Mouse (Mus musculus) C2C12 (cell line): Measurements from ENCODE around the gene Mark4. TPM values are rescaled to one million over a fixed set of nuclear protein-coding genes. Genes with fewer than 3 reads are reported as not detected.

ENCODE experiments used
- H3K27me3 ChIP-seq: one replicate; pipeline ENCODE4 v1.6.1; 2011; ENCODE audit not compliant: control insufficient read depth, insufficient read depth, insufficient read length
- H3K36me3 ChIP-seq: one replicate; pipeline ENCODE4 v1.6.1; 2011; ENCODE audit not compliant: control insufficient read depth, insufficient read depth
- H3K4me3 ChIP-seq: one replicate; pipeline ENCODE4 v1.5.1; 2011; ENCODE audit warnings: mild to moderate bottlenecking, control low read depth; ENCODE audit not compliant: poor library complexity, insufficient read depth, severe bottlenecking
- H3K79me2 ChIP-seq: one replicate; pipeline ENCODE4 v1.6.1; 2011; ENCODE audit not compliant: control insufficient read depth, insufficient read depth
- H3K79me3 ChIP-seq: one replicate; pipeline ENCODE4 v1.6.1; 2011; ENCODE audit warnings: low read depth, control low read depth
- H3ac ChIP-seq: one replicate; pipeline ENCODE3; 2011; ENCODE audit warnings: low read depth; ENCODE audit not compliant: control insufficient read depth, insufficient read length
- CEBPB ChIP-seq: IDR thresholded peaks from one replicate; pipeline ENCODE4 v1.6.1; 2011; ENCODE audit warnings: low read depth, mild to moderate bottlenecking, control low read depth, moderate library complexity
- CTCF ChIP-seq: IDR thresholded peaks from one replicate; pipeline ENCODE4 v1.5.1; 2011; ENCODE audit not compliant: control insufficient read depth, insufficient read depth, insufficient read length
- FOSL1 ChIP-seq: IDR thresholded peaks from one replicate; pipeline ENCODE4 v1.8.0; 2011; ENCODE audit warnings: mild to moderate bottlenecking, low read length; ENCODE audit not compliant: poor library complexity, insufficient read depth, severe bottlenecking
- MAX ChIP-seq: IDR thresholded peaks from one replicate; pipeline ENCODE4 v1.6.1; 2011; ENCODE audit warnings: mild to moderate bottlenecking, control low read depth
- MYOD1 ChIP-seq: IDR thresholded peaks from one replicate; pipeline ENCODE4 v1.6.1; 2011; ENCODE audit warnings: low read depth; ENCODE audit not compliant: control insufficient read depth, insufficient read length
- MYOG ChIP-seq: IDR thresholded peaks from one replicate; pipeline ENCODE4 v1.6.1; 2011; ENCODE audit not compliant: control insufficient read depth, insufficient read length; ENCODE audit errors: extremely low read depth
- USF1 ChIP-seq: IDR thresholded peaks from one replicate; pipeline ENCODE4 v1.6.1; 2011; ENCODE audit warnings: low read depth, mild to moderate bottlenecking, control low read depth, moderate library complexity
- polyA plus RNA-seq: library from polyadenylated mRNA; unstranded; fragments of >200 nt; fragmentation: generic; extraction: Trizol; gene quantifications from one replicate; pipeline ENCODE4 v1.2.1, GENCODE M21; 2012; ENCODE audit warnings: missing spikeins

Mark4 gene
- polyA plus RNA-seq, 1 experiment: 12.9 TPM

GRCm38 (mm10) chr7:19429726-19430125 is 28.9 kb downstream of the Mark4 start:
- Histone ChIP-seq H3K36me3 (peaks cover 2% of the 10 kb centered on the region), H3ac (no peak overlapping the region), H3K27me3 (no peaks in the 10 kb centered on the region), H3K79me2 (no peaks in the 10 kb centered on the region), H3K79me3 (no peaks in the 10 kb centered on the region), H3K4me3 (no peak overlapping the region)
- TF ChIP-seq MAX: no peak
- no peak for TF ChIP-seq MYOG
- no peak for TF ChIP-seq FOSL1
- no peak for TF ChIP-seq MYOD1

- Histone ChIP-seq H3K4me3 (no peak overlapping the region), H3K36me3 (peaks cover 2% of the 10 kb centered on the region)
- TF ChIP-seq CEBPB: no peak
- no peak for TF ChIP-seq MAX
- no peak for TF ChIP-seq MYOG
- TF ChIP-seq MYOD1: no peak
- TF ChIP-seq FOSL1: no peak
- no peak for TF ChIP-seq USF1
- TF ChIP-seq CTCF: no peak
These were observed 30.5 kb downstream of the Mark4 start for GRCm38 (mm10) chr7:19427999-19428650.

GRCm38 (mm10) chr7:19426888-19427287 is 31.7 kb downstream of the Mark4 start:
- Histone ChIP-seq H3K4me3 (no peak overlapping the region), H3K79me3 (no peaks in the 10 kb centered on the region), H3K27me3 (no peaks in the 10 kb centered on the region), H3K36me3 (no peaks in the 10 kb centered on the region), H3ac (no peak overlapping the region), H3K79me2 (no peaks in the 10 kb centered on the region)
- TF ChIP-seq USF1 (peak; percentile 58), MYOG (no peak)

More at GRCm38 (mm10) chr7:19427999-19428650, 30.5 kb downstream of the Mark4 start:
- H3K79me3 ChIP-seq: no peaks in the 10 kb centered on the region
- no peaks in the 10 kb centered on the region for H3K27me3 ChIP-seq
- no peak overlapping the region for H3ac ChIP-seq
- no peaks in the 10 kb centered on the region for H3K79me2 ChIP-seq

GRCm38 (mm10) chr7:19426349-19426748 is 32.3 kb downstream of the Mark4 start:
- TF ChIP-seq FOSL1: no peak
- TF ChIP-seq MYOD1: no peak
- TF ChIP-seq USF1: no peak
- no peak for TF ChIP-seq CEBPB
- no peak for TF ChIP-seq CTCF
- no peak for TF ChIP-seq MYOG
- TF ChIP-seq MAX: no peak
- no peaks in the 10 kb centered on the region for H3K36me3 ChIP-seq
- no peaks in the 10 kb centered on the region for H3K79me3 ChIP-seq
- H3K27me3 ChIP-seq: no peaks in the 10 kb centered on the region
- no peak overlapping the region for H3ac ChIP-seq
- no peaks in the 10 kb centered on the region for H3K79me2 ChIP-seq
- H3K4me3 ChIP-seq: no peak overlapping the region

- Histone ChIP-seq H3K27me3 (peaks cover 8% of the 10 kb centered on the region), H3K36me3 (no peaks in the 10 kb centered on the region), H3ac (no peak overlapping the region), H3K79me3 (no peaks in the 10 kb centered on the region), H3K79me2 (no peaks in the 10 kb centered on the region), H3K4me3 (no peak overlapping the region)
- TF ChIP-seq MAX (no peak), MYOD1 (no peak), MYOG (no peak), CEBPB (no peak), USF1 (no peak)
These were observed 34.6 kb downstream of the Mark4 start for GRCm38 (mm10) chr7:19424051-19424450.

GRCm38 (mm10) chr7:19423083-19423482 is 35.5 kb downstream of the Mark4 start:
- peaks cover 8% of the 10 kb centered on the region for H3K27me3 ChIP-seq
- no peak for TF ChIP-seq MYOG
- no peak for TF ChIP-seq MYOD1
- no peak for TF ChIP-seq MAX
- TF ChIP-seq USF1: no peak
- no peak for TF ChIP-seq CTCF
- no peak for TF ChIP-seq FOSL1
- TF ChIP-seq CEBPB: no peak
- H3K79me2 ChIP-seq: no peaks in the 10 kb centered on the region
- H3K79me3 ChIP-seq: no peaks in the 10 kb centered on the region
- H3ac ChIP-seq: no peak overlapping the region
- no peak overlapping the region for H3K4me3 ChIP-seq
- H3K36me3 ChIP-seq: no peaks in the 10 kb centered on the region
